Mouse (Mus musculus) MEL (cell line): ENCODE measurements at regions not wholly inside any gene's neighbourhood (a gene's known extent, or its start where the extent isn't known, plus 50 kb on each side); places are given as distances from the start of the nearest gene placed in this dataset.

Experiments used
- DNase-seq: peaks from one replicate; pipeline ENCODE4 v3.0.0; 2011; ENCODE audit warnings: low read depth, low spot score
- H3K27ac ChIP-seq: 2 replicates; pipeline ENCODE4 v1.5.1; 2012; ENCODE audit warnings: low read depth, mild to moderate bottlenecking, control low read depth, low read length, moderate library complexity; ENCODE audit not compliant: control insufficient read depth
- H3K27me3 ChIP-seq, 2 experiments: fragments of 150-350 bp in 1 of 2; sonication (generic) in 1 of 2; 2 replicates each; pipeline ENCODE4 v1.6.1; 2012; ENCODE audit warnings: low read length in 2 of 2, mild to moderate bottlenecking in 2 of 2, improper control_type of control experiment in 1 of 2, moderate library complexity in 1 of 2; ENCODE audit not compliant: insufficient read depth in 2 of 2, control insufficient read depth in 1 of 2
- H3K36me3 ChIP-seq, 2 experiments: 2 replicates each; pipeline ENCODE4 v1.6.1; 2012 to 2014; ENCODE audit warnings: low read length in 2 of 2, improper control_type of control experiment in 1 of 2, inconsistent platforms in 1 of 2, mild to moderate bottlenecking in 1 of 2; ENCODE audit not compliant: insufficient read depth in 2 of 2, control insufficient read depth in 1 of 2
- H3K4me1 ChIP-seq, 2 experiments: fragments of 150-350 bp in 1 of 2; sonication (generic) in 1 of 2; 2 replicates each; pipeline ENCODE4 v1.6.1; 2012; ENCODE audit warnings: low read length in 2 of 2, improper control_type of control experiment in 1 of 2, mild to moderate bottlenecking in 1 of 2; ENCODE audit not compliant: insufficient read depth in 2 of 2, control insufficient read depth in 1 of 2
- H3K4me3 ChIP-seq, 2 experiments: fragments of 150-350 bp in 1 of 2; sonication (generic) in 1 of 2; 2 replicates each; pipeline ENCODE4 v1.5.1; 2012; ENCODE audit warnings: low read depth in 2 of 2, low read length in 2 of 2, mild to moderate bottlenecking in 2 of 2, moderate library complexity in 2 of 2, control low read depth in 1 of 2, improper control_type of control experiment in 1 of 2; ENCODE audit not compliant: control insufficient read depth in 1 of 2, insufficient read depth in 1 of 2
- H3K79me2 ChIP-seq: 2 replicates; pipeline ENCODE4 v1.6.1; 2012; ENCODE audit warnings: mild to moderate bottlenecking, low read length, moderate library complexity; ENCODE audit not compliant: control insufficient read depth, poor library complexity, insufficient read depth
- H3K9ac ChIP-seq: 2 replicates; pipeline ENCODE4 v1.6.1; 2012; ENCODE audit warnings: low read depth, mild to moderate bottlenecking, control low read depth, low read length, moderate library complexity; ENCODE audit not compliant: control insufficient read depth, poor library complexity, severe bottlenecking
- H3K9me3 ChIP-seq: fragments of 150-350 bp; sonication (generic); replicated peaks from 2 replicates; pipeline ENCODE4 v1.6.1; 2012; ENCODE audit warnings: mild to moderate bottlenecking, low read length, improper control_type of control experiment, moderate library complexity; ENCODE audit not compliant: insufficient read depth
- BHLHE40 ChIP-seq: IDR thresholded peaks from 2 replicates; pipeline ENCODE4 v1.6.1; 2012; ENCODE audit warnings: low read depth, mild to moderate bottlenecking, inconsistent platforms, low read length, improper control_type of control experiment, borderline replicate concordance
- CHD1 ChIP-seq: IDR thresholded peaks from 2 replicates; pipeline ENCODE4 v1.6.1; 2012; ENCODE audit warnings: low read depth, mild to moderate bottlenecking, inconsistent platforms, low read length, improper control_type of control experiment
- CHD2 ChIP-seq: IDR thresholded peaks from 2 replicates; pipeline ENCODE4 v1.6.1; 2011; ENCODE audit warnings: low read length, improper control_type of control experiment
- CTCF ChIP-seq, 3 experiments: IDR thresholded peaks in 2 of 3; conservative IDR thresholded peaks in 1 of 3; 2 replicates each; pipeline ENCODE4 v1.5.1; 2011 to 2012; ENCODE audit warnings: low read length in 3 of 3, low read depth in 2 of 3, mild to moderate bottlenecking in 2 of 3, improper control_type of control experiment in 1 of 3, inconsistent platforms in 1 of 3, mixed read lengths in 1 of 3, moderate library complexity in 1 of 3; ENCODE audit not compliant: control insufficient read depth in 1 of 3, insufficient read depth in 1 of 3, poor library complexity in 1 of 3, severe bottlenecking in 1 of 3
- ETS1 ChIP-seq: IDR thresholded peaks from 2 replicates; pipeline ENCODE4 v1.6.1; 2012; ENCODE audit warnings: low read depth, mild to moderate bottlenecking, inconsistent platforms, low read length, improper control_type of control experiment, moderate library complexity
- GABPA ChIP-seq: IDR thresholded peaks from 2 replicates; pipeline ENCODE4 v1.6.1; 2012; ENCODE audit warnings: low read depth, mild to moderate bottlenecking, inconsistent platforms, low read length, improper control_type of control experiment, moderate library complexity
- HCFC1 ChIP-seq: IDR thresholded peaks from 2 replicates; pipeline ENCODE4 v1.6.1; 2012; ENCODE audit warnings: low read depth, mild to moderate bottlenecking, inconsistent platforms, low read length, improper control_type of control experiment, moderate library complexity
- JUND ChIP-seq: IDR thresholded peaks from 2 replicates; pipeline ENCODE4 v1.6.1; 2011; ENCODE audit warnings: low read depth, mild to moderate bottlenecking, improper control_type of control experiment, low read length
- MYB ChIP-seq: IDR thresholded peaks from 2 replicates; pipeline ENCODE4 v1.6.1; 2011; ENCODE audit warnings: mild to moderate bottlenecking, low read depth, low read length, improper control_type of control experiment
- NRF1 ChIP-seq: IDR thresholded peaks from 2 replicates; pipeline ENCODE4 v1.6.1; 2014; ENCODE audit warnings: low read depth, mild to moderate bottlenecking, inconsistent platforms, low read length, improper control_type of control experiment, moderate library complexity; ENCODE audit not compliant: poor library complexity, insufficient read depth, severe bottlenecking
- TAL1 ChIP-seq: IDR thresholded peaks from 2 replicates; pipeline ENCODE4 v1.6.1; 2012; ENCODE audit warnings: mild to moderate bottlenecking, inconsistent platforms, low read length, moderate library complexity, mixed read lengths
- USF2 ChIP-seq, 2 experiments: IDR thresholded peaks; 2 replicates each; pipeline ENCODE4 v1.6.1; 2011 to 2012; ENCODE audit warnings: improper control_type of control experiment in 2 of 2, low read length in 2 of 2, borderline replicate concordance in 1 of 2, inconsistent platforms in 1 of 2, low read depth in 1 of 2, mild to moderate bottlenecking in 1 of 2; ENCODE audit not compliant: insufficient read depth in 1 of 2
- ZC3H11A ChIP-seq: IDR thresholded peaks from 2 replicates; pipeline ENCODE4 v1.6.1; 2012; ENCODE audit warnings: low read depth, mild to moderate bottlenecking, inconsistent platforms, low read length, improper control_type of control experiment
- ZMIZ1 ChIP-seq: IDR thresholded peaks from 2 replicates; pipeline ENCODE4 v1.6.1; 2012; ENCODE audit warnings: low read depth, mild to moderate bottlenecking, inconsistent platforms, low read length, improper control_type of control experiment, moderate library complexity

DNA sequence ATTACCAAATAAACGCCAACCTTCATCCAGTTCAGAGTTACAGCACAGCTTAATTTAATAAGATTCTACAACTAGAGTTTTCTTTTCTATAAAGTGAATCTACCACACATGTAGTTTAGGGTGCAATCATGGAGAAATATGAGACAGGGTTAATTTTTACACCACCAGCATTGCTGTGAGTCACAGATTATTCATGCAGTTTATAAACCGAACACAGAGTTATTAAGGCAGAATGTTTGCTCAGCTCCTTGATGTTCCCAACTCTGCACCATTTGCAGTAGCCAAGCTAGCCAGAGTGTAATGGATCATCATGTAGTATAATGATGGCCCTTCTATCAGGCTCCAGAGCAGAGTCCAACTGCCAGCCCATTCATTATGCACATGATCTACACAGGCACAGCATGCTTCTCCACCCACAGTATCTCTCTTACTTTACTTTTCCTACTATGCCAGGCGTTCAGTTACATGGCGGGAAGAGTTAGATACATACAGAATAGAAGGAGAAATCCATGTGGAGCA is 281.4 kb upstream of the Gm9747 start:
- no peaks in the 10 kb centered on the region for H3K27me3 ChIP-seq
- no peaks in the 10 kb centered on the region for H3K9me3 ChIP-seq
- no peak overlapping the region for H3K9ac ChIP-seq
- H3K4me3 ChIP-seq = no peak overlapping the region
- no peak overlapping the region for H3K27ac ChIP-seq
- no peaks in the 10 kb centered on the region for H3K36me3 ChIP-seq
- no peak for TF ChIP-seq ETS1
- no peak for TF ChIP-seq CTCF (IDR thresholded peaks at IDR 0.05 in 2 of 3, conservative IDR thresholded peaks at IDR 0.05 in 1 of 3; ENCODE audit: control insufficient read depth in 1 of 3, insufficient read depth in 1 of 3, low read depth in 2 of 3, low read length in 3 of 3, poor library complexity in 1 of 3, severe bottlenecking in 1 of 3)
- no peak for TF ChIP-seq BHLHE40
- no peak for TF ChIP-seq NRF1
- TF ChIP-seq ZMIZ1 = no peak
- TF ChIP-seq USF2 (IDR thresholded peaks at IDR 0.05; ENCODE audit: borderline replicate concordance in 1 of 2, insufficient read depth in 1 of 2, low read depth in 1 of 2, low read length in 2 of 2) = no peak
- DNase-seq = no peak
- H3K79me2 ChIP-seq = no peaks in the 10 kb centered on the region
- no peaks in the 10 kb centered on the region for H3K4me1 ChIP-seq

DNA sequence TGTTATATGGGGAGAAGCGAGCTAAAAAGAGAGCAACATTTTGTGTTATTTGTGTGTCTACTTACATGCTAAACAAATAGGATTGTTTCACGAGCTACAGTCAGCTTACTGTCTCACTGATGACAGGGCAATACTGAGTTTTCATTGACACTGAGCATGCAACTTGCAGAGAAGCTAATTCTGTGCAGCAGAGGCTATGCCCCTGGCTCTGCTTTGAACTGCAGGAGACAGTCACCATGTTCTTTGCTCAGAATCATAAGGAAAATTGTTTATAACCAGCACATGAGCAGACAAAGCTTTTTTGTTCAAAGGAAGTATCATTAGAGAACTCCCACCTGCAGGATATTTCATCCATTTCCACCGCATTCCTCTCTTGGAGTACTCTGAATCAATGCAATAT is 280.8 kb upstream of the Gm9747 start:
- H3K9ac ChIP-seq = no peak overlapping the region
- TF ChIP-seq NRF1 (no peak), TAL1 (no peak), JUND (no peak), MYB (no peak), CHD2 (no peak), ZC3H11A (no peak), CHD1 (no peak), ETS1 (no peak), GABPA (no peak)
- no peak overlapping the region for H3K27ac ChIP-seq
- no peaks in the 10 kb centered on the region for H3K4me1 ChIP-seq
- H3K9me3 ChIP-seq = no peaks in the 10 kb centered on the region
- no peaks in the 10 kb centered on the region for H3K27me3 ChIP-seq
- no peak for DNase-seq
- no peaks in the 10 kb centered on the region for H3K36me3 ChIP-seq
- H3K4me3 ChIP-seq = no peak overlapping the region
- no peaks in the 10 kb centered on the region for H3K79me2 ChIP-seq

DNA sequence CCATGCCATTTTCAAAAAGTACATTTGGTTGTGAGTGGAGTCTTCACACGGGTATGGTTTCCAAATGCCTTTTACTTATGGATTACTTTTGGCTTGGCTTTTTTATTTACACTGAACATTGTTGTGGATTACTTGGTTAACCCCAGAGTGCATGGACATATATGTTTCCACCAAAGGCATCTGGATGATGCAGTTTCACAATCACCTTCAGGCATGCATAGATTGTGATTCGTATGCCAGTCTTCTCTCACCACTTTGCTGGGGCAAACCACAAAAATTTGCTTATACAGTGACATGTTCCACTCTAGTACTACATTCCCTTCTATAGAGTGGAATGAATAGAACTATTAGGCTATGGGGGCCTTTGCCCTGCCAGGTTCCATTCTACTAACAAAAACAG is 278.4 kb upstream of the Gm9747 start:
- TF ChIP-seq BHLHE40 = no peak
- TF ChIP-seq HCFC1 = no peak
- TF ChIP-seq, all 39 proteins: peak for 0
- H3K79me2 ChIP-seq = no peaks in the 10 kb centered on the region
- no peaks in the 10 kb centered on the region for H3K9me3 ChIP-seq
- no peaks in the 10 kb centered on the region for H3K4me1 ChIP-seq
- no peaks in the 10 kb centered on the region for H3K27me3 ChIP-seq
- H3K4me3 ChIP-seq = no peak overlapping the region
- H3K9ac ChIP-seq = no peak overlapping the region
- no peak for DNase-seq
- no peaks in the 10 kb centered on the region for H3K36me3 ChIP-seq
- H3K27ac ChIP-seq = no peak overlapping the region
